13 mouse cellular contexts compared by ENCODE assay signal in genomic region chr12:114587227-114587626, GRCm38 (mm10).
A peak's percentile ranks its signal among the peaks of the same experiment; 100 is the strongest.
DNase-seq lines count a peak whose midpoint lies in the region; ATAC-seq and TF ChIP-seq lines count a peak whose summit lies in the region.
"Had no signal": no experiment of that assay in that cellular context is flagged by ENCODE, and none has a peak within 500 bp of the region (broad histone marks: within the 10 kb centered on the region; RNA-seq: fewer than 3 reads in every experiment).

No protein-coding gene starts in this region.

- ATAC-seq in stomach, postnatal 0 days (ENCODE audit: low FRiP score, low TSS enrichment): no peak
- no peak for ATAC-seq in hindbrain, embryonic 12.5 days (ENCODE audit: low FRiP score)
- ATAC-seq: Patski had no signal

- TF ChIP-seq CTCF in stomach, postnatal 0 days (IDR thresholded peaks at IDR 0.05; ENCODE audit: low read depth): no peak

- 63% methylated on average over 2 of the region's 2 CpGs for WGBS in stomach, postnatal 0 days
- 54% methylated on average over 2 of the region's 2 CpGs for WGBS in hindbrain, embryonic 12.5 days

- no peak for TF ChIP-seq EP300 in stomach, postnatal 0 days (optimal IDR thresholded peaks at IDR 0.05)

- no peaks in the 10 kb centered on the region for H3K9me3 ChIP-seq in stomach, postnatal 0 days (ENCODE audit: control insufficient read depth, low read length)
- peaks cover 37% of the 10 kb centered on the region for H3K9me3 ChIP-seq in hindbrain, embryonic 12.5 days (replicated peaks)
- H3K9me3 ChIP-seq: limb, embryonic 15.5 days had no signal

- DNase-seq in spleen, adult 18-20 months: peak; percentile 27 to 62
- DNase-seq in spleen, adult 12 weeks (ENCODE audit: low spot score): no peak
- DNase-seq in brain, adult 2 months (ENCODE audit: low read depth, low spot score): peak; percentile 0
- peak; percentile 31 to 60 for DNase-seq in spleen, postnatal 14 days (ENCODE audit: low spot score in 2 of 2)
- DNase-seq in heart, adult 18-20 months: no peak
- no peak for DNase-seq in stomach, postnatal 0 days (ENCODE audit: low spot score)
- DNase-seq: embryo, embryonic 11 days; gastrocnemius, postnatal 14 days; kidney, adult 11 months; right cerebral cortex, postnatal 25 days had no signal

- no peak overlapping the region for H3K27ac ChIP-seq in stomach, postnatal 0 days (replicated peaks)
- H3K27ac ChIP-seq in hindbrain, embryonic 12.5 days: no peak overlapping the region
- H3K27ac ChIP-seq: limb, embryonic 15.5 days had no signal

- H3K36me3 ChIP-seq in stomach, postnatal 0 days (ENCODE audit: control insufficient read depth, insufficient read depth, low read length): no peaks in the 10 kb centered on the region
- H3K36me3 ChIP-seq in hindbrain, embryonic 12.5 days: no peaks in the 10 kb centered on the region
- H3K36me3 ChIP-seq: limb, embryonic 15.5 days had no signal

- H3K4me2 ChIP-seq in stomach, postnatal 0 days (replicated peaks; ENCODE audit: low read depth): no peak overlapping the region
- H3K4me2 ChIP-seq in hindbrain, embryonic 12.5 days (replicated peaks): no peak overlapping the region
- H3K4me2 ChIP-seq: limb, embryonic 15.5 days had no signal

- no peak overlapping the region for H3K4me3 ChIP-seq in stomach, postnatal 0 days (ENCODE audit: low read depth, low read length)
- no peak overlapping the region for H3K4me3 ChIP-seq in hindbrain, embryonic 12.5 days
- H3K4me3 ChIP-seq: limb, embryonic 15.5 days had no signal

- no peak overlapping the region for H3K9ac ChIP-seq in stomach, postnatal 0 days (ENCODE audit: low read length)
- H3K9ac ChIP-seq in hindbrain, embryonic 12.5 days: no peak overlapping the region
- H3K9ac ChIP-seq: limb, embryonic 15.5 days had no signal

- H3K4me1 ChIP-seq in stomach, postnatal 0 days (replicated peaks; ENCODE audit: control insufficient read depth, insufficient read depth): no peaks in the 10 kb centered on the region
- no peaks in the 10 kb centered on the region for H3K4me1 ChIP-seq in hindbrain, embryonic 12.5 days
- H3K4me1 ChIP-seq: limb, embryonic 15.5 days had no signal

- H3K27me3 ChIP-seq in stomach, postnatal 0 days (ENCODE audit: control insufficient read depth, insufficient read depth, low read length): no peaks in the 10 kb centered on the region
- no peaks in the 10 kb centered on the region for H3K27me3 ChIP-seq in hindbrain, embryonic 12.5 days
- H3K27me3 ChIP-seq: limb, embryonic 15.5 days; Patski had no signal

Comparison
In these comparisons a context has a peak if more than half of its experiments do, and no peak if none do; other contexts are left out.
1. DNase-seq: peak in spleen, adult 18-20 months (2 of 2), brain, adult 2 months (single experiment) and spleen, postnatal 14 days (2 of 2); none in spleen, adult 12 weeks (single experiment), heart, adult 18-20 months (0 of 2) and stomach, postnatal 0 days (single experiment).